Mouse (Mus musculus): ENCODE data around the gene Ten1.

Ten1 gene

GRCm38 (mm10) chr11:116198639-116199531 is at the start of gene Ten1, which contains the start of gene Acox1:
Gene Ten1, plus strand, starts transcription at chr11:116198855.
Gene Acox1, minus strand, starts transcription at chr11:116199045.
- peak; percentile 91 to 93 for DNase-seq (ENCODE audit: low spot score in 2 of 2)

- DNase-seq (ENCODE audit: low spot score in 2 of 2) = no peak
Observed at GRCm38 (mm10) chr11:116149341-116149740, 49.3 kb upstream of the Ten1 start.

GRCm38 (mm10) chr11:116150960-116151359 is 47.7 kb upstream of the Ten1 start:
- no peak for DNase-seq (ENCODE audit: low spot score in 2 of 2)

- no peak for DNase-seq (ENCODE audit: low spot score in 2 of 2)
Observed at GRCm38 (mm10) chr11:116161312-116161711, 37.3 kb upstream of the Ten1 start.

GRCm38 (mm10) chr11:116162146-116162545 is 36.5 kb upstream of the Ten1 start:
- DNase-seq (ENCODE audit: low spot score in 2 of 2) = peak in 1 of 2 experiments; percentile 66

GRCm38 (mm10) chr11:116163002-116163401 is 35.7 kb upstream of the Ten1 start:
- no peak for DNase-seq (ENCODE audit: low spot score in 2 of 2)

GRCm38 (mm10) chr11:116167232-116167631 is 31.4 kb upstream of the Ten1 start:
- DNase-seq (ENCODE audit: low spot score in 2 of 2) = no peak

GRCm38 (mm10) chr11:116167884-116168439 is 30.7 kb upstream of the Ten1 start, which contains the start of gene Fbf1:
Gene Fbf1, minus strand, starts transcription at chr11:116168166.
- peak; percentile 92 to 94 for DNase-seq (ENCODE audit: low spot score in 2 of 2)

- DNase-seq (ENCODE audit: low spot score in 2 of 2) = no peak
Observed at GRCm38 (mm10) chr11:116169214-116169613, 29.4 kb upstream of the Ten1 start.

- no peak for DNase-seq (ENCODE audit: low spot score in 2 of 2)
Observed at GRCm38 (mm10) chr11:116170003-116170800, 28.5 kb upstream of the Ten1 start.

GRCm38 (mm10) chr11:116171959-116172358 is 26.7 kb upstream of the Ten1 start:
- no peak for DNase-seq (ENCODE audit: low spot score in 2 of 2)

- no peak for DNase-seq (ENCODE audit: low spot score in 2 of 2)
Observed at GRCm38 (mm10) chr11:116174775-116175448, 23.7 kb upstream of the Ten1 start.

- DNase-seq (ENCODE audit: low spot score in 2 of 2) = no peak
Observed at GRCm38 (mm10) chr11:116176010-116176409, 22.6 kb upstream of the Ten1 start.

GRCm38 (mm10) chr11:116178411-116179121 is 20.1 kb upstream of the Ten1 start:
- no peak for DNase-seq (ENCODE audit: low spot score in 2 of 2)

- no peak for DNase-seq (ENCODE audit: low spot score in 2 of 2)
Observed at GRCm38 (mm10) chr11:116185836-116186235, 12.8 kb upstream of the Ten1 start.

- no peak for DNase-seq (ENCODE audit: low spot score in 2 of 2)
Observed at GRCm38 (mm10) chr11:116186360-116186759, 12.3 kb upstream of the Ten1 start.

GRCm38 (mm10) chr11:116187226-116187930 is 11.3 kb upstream of the Ten1 start:
- DNase-seq (ENCODE audit: low spot score in 2 of 2) = no peak

GRCm38 (mm10) chr11:116194619-116195018 is 4.0 kb upstream of the Ten1 start:
- no peak for DNase-seq (ENCODE audit: low spot score in 2 of 2)

GRCm38 (mm10) chr11:116195252-116195651 is 3.4 kb upstream of the Ten1 start:
- DNase-seq (ENCODE audit: low spot score in 2 of 2) = no peak

- no peak for DNase-seq (ENCODE audit: low spot score in 2 of 2)
Observed at GRCm38 (mm10) chr11:116196336-116196735, 2.3 kb upstream of the Ten1 start.

Measured in frontal cortex, postnatal 14 days (tissue).